Mouse (Mus musculus) G1E-ER4 (cell line): Measurements from ENCODE around the gene Lrig3. TPM values are rescaled to one million over a fixed set of nuclear protein-coding genes. Genes with fewer than 3 reads are reported as not detected.

Source experiments
- GATA1 ChIP-seq: IDR thresholded peaks from one replicate; pipeline ENCODE4 v1.8.0; 2012; ENCODE audit warnings: low read length, inconsistent platforms
- polyA plus RNA-seq: library from polyadenylated mRNA; stranded (reverse); fragments of >175 nt; gene quantifications from 2 replicates; pipeline ENCODE4 v1.2.3, GENCODE M21; 2012

Lrig3 gene
- polyA plus RNA-seq, 1 experiment: not detected

DNA sequence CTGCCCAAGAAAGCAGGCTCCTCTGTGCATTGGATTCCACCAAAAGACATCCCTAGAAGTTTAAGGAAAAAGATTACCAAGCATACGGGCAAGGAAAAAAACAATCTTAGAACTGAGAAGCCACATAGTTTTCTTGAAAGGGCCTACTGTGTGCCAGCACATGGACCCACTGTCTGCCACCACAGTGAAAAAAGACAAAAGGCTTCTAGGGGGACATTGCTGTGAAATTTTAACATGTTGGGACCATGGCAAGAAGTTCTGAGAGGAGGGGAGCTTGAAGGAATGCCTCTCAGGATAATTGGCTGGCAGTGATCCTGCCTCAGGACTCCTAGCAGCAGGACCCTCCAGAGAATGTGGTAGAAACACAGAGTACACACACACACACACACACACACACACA lies 19.8 kb downstream of the Lrig3 start:
- TF ChIP-seq GATA1: no peak

DNA sequence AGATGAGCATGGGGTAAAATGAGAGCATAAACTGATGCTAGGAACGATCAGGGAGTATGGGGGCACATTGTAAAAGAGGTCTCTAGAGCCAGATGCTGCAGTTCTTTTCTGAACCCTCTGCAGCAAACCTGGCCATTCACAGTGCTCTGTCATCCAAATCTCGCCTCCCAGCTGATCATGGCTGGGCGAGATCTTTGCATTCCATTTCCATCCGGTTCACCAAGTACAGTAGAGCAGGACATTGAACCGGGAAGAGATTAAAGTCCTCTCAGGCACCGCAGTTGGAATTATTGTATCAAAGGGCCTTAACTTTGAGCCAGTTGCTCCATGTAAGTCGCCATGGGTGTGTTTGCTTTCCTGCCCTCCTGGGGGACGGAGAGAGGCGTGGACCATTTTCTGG lies 20.5 kb downstream of the Lrig3 start:
- TF ChIP-seq GATA1: no peak

DNA sequence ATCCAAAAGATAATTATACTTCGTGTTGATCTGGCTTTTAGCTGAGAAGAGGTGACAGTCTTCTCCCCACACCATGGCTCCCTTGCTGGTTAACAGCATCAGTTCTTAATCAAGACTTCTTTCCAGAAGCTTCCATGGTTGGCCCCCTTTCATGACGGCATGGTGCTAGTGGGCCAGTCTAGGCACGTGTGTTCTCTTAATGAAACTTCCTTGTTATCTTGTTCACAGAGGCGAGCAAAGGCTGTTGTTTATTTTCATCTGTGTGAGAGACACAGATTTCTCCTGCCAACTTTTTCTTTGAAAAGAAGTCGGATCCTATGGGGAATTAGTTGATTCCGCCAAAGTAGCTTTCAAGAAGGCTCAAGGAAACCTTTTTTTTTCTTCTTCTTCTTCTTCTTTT lies 21.3 kb downstream of the Lrig3 start:
- no peak for TF ChIP-seq GATA1

DNA sequence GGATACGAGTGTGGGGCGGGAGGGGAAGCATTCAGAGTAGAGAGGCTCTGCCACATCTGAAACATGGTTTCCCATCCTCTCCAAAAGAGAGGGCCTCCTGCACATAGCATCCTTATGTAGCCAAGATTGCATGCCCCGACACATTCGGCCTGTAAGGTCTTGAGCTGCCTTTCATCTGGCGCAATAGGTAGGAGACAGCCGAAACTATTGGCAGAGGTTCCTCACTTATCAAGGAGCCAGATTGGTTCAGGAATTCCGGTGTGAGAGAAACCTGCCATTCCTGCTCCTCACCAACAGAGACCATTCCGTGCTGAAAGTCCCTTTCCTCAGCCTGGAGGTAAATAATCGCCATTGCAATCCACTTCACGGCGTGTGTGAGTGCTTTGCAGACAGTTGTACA lies 22.1 kb downstream of the Lrig3 start:
- TF ChIP-seq GATA1: no peak

DNA sequence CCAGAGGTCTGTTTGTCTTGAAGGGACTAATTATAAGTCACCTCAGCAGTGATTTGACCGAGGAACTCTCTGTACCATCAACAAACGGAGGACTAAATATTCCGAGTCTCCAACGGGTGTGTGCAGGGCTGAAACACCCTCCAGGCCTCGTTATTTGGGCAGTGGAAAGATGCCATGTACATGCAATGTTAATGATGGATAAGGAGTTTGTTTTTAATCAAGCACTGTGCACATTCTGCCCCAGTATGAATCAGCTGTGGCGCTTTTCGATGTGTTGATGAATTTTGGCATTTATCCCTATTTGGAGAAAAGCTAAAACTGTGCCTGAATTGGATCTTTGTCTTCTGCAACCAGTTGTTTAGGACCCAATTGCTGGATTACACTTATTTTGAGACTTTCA lies 23.9 kb downstream of the Lrig3 start:
- no peak for TF ChIP-seq GATA1

DNA sequence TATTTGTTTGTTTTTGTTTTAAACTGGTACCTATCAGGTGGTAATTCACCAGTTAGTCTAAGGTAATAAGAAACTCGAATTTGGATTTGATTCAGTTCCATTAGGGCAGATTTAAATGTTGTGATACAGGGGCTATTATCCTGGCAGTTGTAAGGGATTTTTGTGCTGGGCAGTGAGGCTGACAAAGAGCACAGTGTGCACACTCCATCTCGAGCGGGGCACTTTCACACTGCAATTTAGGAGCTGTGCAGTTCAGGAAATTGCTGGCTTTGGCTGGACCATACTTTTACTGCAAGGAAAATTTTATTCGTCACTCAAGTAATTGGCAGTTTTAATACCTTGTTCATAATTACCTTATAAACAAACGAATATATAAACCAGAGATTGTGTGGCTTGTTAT lies 24.4 kb downstream of the Lrig3 start:
- no peak for TF ChIP-seq GATA1

DNA sequence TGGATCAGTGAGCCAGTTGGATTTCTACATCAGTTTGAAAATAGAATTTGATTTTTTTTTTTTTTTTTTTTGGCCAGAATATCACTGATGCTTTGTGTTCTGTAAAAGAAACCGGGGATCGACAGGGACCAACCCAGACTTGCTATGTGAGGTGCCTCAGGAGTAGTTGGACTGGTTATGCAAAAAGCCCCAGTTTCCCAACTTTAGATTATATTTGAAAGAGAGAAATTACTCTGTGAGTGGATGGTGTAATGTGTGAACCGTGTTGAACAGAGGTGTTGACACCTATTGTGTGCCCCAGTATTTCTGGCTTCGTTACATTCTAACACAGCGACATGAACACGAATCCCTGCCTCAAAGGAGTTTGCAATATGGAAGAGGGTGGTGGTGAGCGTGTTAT lies 25.9 kb downstream of the Lrig3 start:
- TF ChIP-seq GATA1: no peak

DNA sequence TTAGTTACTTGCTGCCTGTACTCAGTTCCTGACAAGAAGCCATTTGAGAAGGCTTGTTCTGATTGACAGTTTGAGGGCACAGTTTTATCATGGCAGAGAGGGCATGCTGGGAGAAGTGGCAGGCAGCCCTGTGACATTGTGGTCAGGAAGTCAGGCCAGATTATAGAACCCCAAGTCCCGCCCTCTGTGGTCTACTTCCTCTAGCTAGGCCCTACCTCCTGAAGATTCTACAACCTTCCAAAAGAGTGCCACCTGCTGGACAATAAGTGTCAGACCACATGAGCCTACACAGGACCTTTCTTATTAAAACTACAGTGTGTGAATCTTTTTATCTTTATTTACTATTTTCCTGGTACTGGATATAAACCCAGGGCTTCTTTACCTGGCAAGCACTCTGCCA lies 28.9 kb downstream of the Lrig3 start:
- no peak for TF ChIP-seq GATA1

DNA sequence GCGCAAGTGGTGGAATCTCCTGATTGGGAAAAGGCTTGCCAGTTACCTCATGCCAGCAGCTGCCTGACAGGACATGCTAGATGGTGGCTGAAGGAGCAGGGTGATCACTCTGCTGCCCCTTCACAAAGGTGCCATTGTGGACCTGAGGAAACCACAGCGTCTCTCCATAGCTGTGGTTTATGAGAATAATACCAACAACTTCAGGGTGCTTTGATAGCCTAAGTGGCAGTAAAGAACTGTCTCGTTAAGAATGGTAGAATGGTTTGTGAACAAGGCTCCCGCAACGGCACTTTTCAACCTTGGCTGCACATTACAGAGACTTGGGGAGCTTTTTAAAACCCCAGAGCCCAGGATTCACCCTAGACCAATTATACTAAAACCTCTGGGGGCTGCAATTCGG lies 29.7 kb downstream of the Lrig3 start:
- no peak for TF ChIP-seq GATA1

DNA sequence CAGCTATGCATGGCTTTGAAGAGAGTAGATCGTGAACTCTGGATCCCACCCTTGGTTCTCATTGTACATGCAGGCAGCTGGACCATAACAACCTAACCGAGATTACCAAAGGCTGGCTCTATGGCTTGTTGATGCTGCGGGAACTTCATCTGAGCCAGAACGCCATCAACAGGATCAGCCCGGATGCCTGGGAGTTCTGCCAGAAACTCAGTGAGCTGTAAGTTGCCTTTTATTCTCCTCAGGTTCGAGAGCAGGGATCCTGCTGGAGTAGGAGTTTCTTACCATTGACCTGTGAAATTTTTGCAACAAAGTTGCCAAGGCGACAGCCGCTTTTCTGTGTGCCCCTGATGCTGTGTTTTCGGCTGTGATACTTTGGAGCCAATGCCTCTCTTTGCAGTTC lies 31.0 kb downstream of the Lrig3 start:
- no peak for TF ChIP-seq GATA1

DNA sequence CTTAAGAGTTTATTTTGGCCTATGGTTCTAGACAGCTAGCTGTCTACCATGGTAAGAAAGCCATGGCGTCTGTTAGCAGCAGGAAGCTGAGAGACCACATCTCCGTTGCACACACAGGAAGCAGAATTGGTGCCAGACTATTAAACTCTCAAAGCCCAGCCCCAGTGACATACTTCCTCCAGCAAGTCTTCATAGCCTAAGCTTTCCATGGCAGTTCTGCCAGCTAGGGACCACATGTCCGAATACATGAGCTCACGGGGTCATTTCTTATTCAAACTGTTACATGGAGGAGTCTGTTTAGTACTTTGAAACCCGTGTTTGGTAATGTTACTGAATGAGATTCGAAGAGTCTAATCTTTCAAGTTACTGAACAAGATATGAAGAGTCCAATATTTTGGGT lies 33.6 kb downstream of the Lrig3 start:
- no peak for TF ChIP-seq GATA1

DNA sequence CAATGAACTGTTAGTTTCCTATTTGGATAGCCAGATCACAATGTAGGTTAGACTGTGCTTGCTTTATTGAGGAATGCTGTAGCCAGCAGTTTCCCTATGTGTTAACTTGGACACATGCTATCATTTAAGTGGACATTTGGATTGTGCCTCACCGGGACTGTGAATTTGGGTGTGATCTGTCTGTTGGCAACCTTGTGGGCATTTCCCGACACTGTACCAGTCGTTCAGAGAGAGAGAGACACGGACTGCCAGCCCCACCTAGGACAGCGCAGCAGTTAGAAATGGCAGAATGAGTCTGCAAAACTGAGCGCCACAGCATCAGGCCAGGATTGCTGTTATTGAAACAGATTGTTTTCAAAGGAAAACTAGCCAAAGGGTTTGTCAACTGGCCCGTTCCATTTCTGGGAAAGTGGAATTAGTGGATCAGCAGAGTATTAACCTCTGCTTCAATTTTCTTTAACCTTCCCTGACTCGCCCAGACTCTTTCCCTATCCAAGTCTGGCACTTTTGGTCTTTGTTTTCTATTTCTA lies 35.0 kb downstream of the Lrig3 start:
- no peak for TF ChIP-seq GATA1

DNA sequence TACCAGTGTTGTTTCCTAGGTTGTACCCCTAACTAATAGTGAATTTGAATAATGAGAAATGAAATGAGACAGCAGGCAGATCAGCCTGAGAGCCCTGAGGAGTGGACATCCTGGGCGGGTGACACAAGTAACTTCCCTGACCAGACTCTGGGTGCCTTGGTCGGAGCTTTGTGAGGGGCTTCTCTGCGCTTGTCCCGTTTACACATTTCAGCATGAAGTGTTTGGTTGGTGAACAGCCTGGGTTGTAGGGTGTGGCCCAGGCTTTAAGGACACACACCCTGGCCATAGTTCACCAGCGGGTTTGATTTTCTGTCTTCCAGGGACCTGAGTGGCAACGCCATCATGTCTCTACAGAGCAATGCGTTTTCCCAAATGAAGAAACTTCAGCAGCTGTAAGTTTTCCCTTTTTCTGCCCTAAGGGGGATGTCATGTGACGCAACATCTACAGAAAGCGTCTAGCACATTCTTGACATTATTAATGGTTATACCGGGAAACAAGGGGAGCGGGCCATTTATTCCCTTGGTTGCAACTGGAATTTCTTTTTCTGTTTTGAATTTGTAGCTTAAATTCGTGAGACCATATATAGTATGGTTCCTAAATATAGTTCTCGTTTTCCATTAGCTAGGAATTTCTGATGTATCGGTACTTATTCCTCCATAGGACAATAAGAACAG lies 36.2 kb downstream of the Lrig3 start:
- no peak for TF ChIP-seq GATA1

DNA sequence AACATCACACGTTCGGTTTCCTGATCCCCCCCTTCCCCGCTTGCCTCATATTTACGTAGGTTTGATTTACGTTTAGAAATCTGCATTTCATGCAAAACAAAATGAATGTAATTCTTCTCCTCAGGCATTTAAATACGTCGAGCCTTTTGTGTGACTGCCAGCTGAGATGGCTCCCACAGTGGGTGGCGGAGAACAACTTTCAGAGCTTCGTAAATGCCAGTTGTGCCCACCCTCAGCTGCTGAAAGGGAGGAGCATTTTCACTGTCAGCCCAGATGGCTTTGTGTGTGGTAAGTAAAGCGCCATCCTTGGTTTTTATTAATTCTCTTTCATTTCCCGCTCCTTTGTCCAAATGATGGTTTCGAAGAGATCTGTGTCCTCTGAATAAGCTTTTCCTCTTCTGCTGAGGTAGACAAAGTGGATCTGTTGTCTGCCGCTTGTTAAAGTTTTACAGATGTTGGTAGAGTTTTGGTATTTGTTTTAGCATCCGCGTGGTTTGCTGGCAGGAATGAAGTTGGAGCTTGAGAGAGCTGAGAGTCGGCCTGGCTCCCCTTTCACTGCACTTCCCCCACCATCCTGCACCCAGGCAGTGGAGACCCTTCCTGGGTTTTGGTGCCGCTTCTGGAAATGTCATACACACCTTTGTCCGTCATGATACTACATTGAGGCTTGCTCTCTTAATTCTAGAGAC lies 37.0 kb downstream of the Lrig3 start:
- no peak for TF ChIP-seq GATA1

DNA sequence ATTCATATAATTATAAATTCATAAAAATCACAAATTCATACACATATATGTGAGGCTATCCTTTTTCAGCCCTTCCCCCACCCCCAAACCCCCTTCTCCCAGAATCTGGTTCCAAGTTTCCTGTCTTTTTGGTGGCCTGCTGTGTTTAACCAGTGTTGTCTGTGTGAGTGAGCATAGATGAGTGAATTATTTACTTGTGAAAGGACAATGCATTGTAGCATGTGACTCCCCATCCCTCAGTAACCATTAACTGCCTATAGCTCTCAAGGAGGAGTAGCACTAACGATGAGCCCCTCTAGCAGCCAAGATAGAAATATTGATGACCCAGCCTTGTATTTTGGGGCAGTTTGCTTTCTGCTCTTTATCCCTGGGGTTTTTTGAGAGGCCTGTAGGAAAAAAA lies 37.9 kb downstream of the Lrig3 start:
- no peak for TF ChIP-seq GATA1

DNA sequence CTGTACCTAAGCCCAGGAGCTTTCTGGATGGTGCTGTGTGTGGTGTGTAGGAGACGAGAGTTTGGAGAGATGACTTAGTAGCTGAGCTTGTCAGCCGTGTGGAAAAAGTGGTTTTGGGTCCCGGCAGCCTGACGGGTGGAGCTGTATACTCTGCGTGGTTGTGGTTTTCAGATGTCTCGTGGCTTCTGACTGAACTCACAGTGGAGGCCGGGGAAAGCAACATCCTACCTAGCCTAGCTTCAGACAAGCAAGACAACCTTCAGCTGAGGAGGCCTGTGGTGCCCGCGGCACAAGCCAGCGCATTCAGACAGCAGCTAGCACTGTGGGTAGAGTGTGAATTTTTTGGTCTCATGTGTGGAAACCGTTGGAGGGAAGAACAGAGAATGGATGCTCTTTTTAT lies 47.7 kb downstream of the Lrig3 start:
- TF ChIP-seq GATA1: no peak

DNA sequence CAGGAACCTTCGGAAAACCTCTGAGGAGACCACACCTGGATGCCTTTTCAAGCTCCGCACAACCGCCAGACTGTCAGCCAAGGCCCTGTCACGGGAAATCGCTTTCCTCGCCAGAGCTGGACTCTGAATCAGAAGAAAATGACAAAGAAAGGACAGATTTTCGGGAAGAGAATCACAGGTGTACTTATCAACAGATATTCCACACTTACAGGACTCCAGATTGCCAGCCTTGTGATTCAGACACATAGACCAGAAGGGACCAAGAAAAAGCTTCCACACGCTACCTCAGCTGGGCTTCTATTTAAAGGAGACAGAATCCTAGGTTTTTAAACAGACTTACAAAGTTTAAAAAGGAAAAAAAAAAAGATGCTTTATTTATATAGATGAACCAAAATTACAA lies 48.7 kb downstream of the Lrig3 start:
- no peak for TF ChIP-seq GATA1

DNA sequence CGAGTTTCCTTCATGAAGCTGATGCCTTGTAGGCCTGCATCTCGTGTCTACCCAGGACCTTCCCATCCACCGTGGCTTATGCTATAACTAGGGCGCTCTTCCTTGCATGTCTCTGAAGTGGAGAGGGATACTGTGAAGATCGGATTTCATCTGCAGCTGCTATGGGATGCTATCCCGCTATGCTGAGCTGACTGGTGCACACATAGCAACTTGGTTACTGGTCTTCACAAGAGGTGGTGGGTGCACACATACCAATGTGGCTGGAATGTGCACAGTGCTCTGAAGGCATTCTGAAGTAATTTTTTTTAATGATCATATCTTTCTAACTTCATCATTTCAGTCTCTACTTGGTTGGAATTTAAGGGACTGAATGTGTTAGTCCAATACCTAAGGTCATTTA lies 49.7 kb downstream of the Lrig3 start:
- no peak for TF ChIP-seq GATA1
